Mouse (Mus musculus) embryonic fibroblast, embryonic 13.5 days (primary cell): ENCODE data around the gene Cst3. TPM values are rescaled to one million over a fixed set of nuclear protein-coding genes. Genes with fewer than 3 reads are reported as not detected.

ENCODE experiments used
- H3K27ac ChIP-seq: 2 replicates; pipeline ENCODE4 v1.5.1; 2012; ENCODE audit warnings: low read length, control low read depth, inconsistent platforms; ENCODE audit not compliant: insufficient read depth
- H3K4me1 ChIP-seq: 2 replicates; pipeline ENCODE4 v1.6.1; 2011; ENCODE audit warnings: low read length; ENCODE audit not compliant: control insufficient read depth, insufficient read depth
- H3K4me3 ChIP-seq: 2 replicates; pipeline ENCODE4 v1.5.1; 2011; ENCODE audit warnings: mild to moderate bottlenecking, control low read depth, low read length; ENCODE audit not compliant: insufficient read depth
- CTCF ChIP-seq: IDR thresholded peaks from 2 replicates; pipeline ENCODE4 v1.5.1; 2011; ENCODE audit warnings: mild to moderate bottlenecking, control low read depth, low read length, moderate library complexity, borderline replicate concordance; ENCODE audit not compliant: insufficient read depth
- POLR2A ChIP-seq: IDR thresholded peaks from 2 replicates; pipeline ENCODE4 v1.6.1; 2011; ENCODE audit warnings: low read depth, mild to moderate bottlenecking, control low read depth, low read length, moderate library complexity
- polyA plus RNA-seq: library from polyadenylated mRNA; stranded (reverse); fragments of >200 nt; gene quantifications from 2 replicates; pipeline ENCODE4 v1.2.4, GENCODE M21; 2011; ENCODE audit warnings: low read depth; ENCODE audit not compliant: missing spikeins, insufficient read length

Gene Cst3
- polyA plus RNA-seq, 1 experiment, result 419 TPM

- Histone ChIP-seq H3K4me1 (peaks cover 11% of the 10 kb centered on the region), H3K27ac (no peak overlapping the region; the same call in 1 of the 2 replicates), H3K4me3 (no peak overlapping the region)
- TF ChIP-seq CTCF (no peak), POLR2A (no peak)
Observed at GRCm38 (mm10) chr2:148860993-148861392, 14.5 kb downstream of the Cst3 start.

GRCm38 (mm10) chr2:148857506-148857905, 18.0 kb downstream of the Cst3 start:
- peak overlapping the region; percentile 88 for H3K27ac ChIP-seq
- peaks cover 11% of the 10 kb centered on the region for H3K4me1 ChIP-seq
- TF ChIP-seq POLR2A (no peak), CTCF (no peak)
- no peak overlapping the region for H3K4me3 ChIP-seq

- Histone ChIP-seq H3K27ac (peak overlapping the region; percentile 88), H3K4me3 (no peak overlapping the region), H3K4me1 (peaks cover 11% of the 10 kb centered on the region)
- TF ChIP-seq POLR2A, result no peak
- TF ChIP-seq CTCF, result no peak
Observed at GRCm38 (mm10) chr2:148856630-148857400, 18.7 kb downstream of the Cst3 start.

GRCm38 (mm10) chr2:148851116-148851906, 24.2 kb downstream of the Cst3 start:
- Histone ChIP-seq H3K27ac (no peak overlapping the region), H3K4me1 (peaks cover under 1% of the 10 kb centered on the region; the same call in 1 of the 2 replicates), H3K4me3 (no peak overlapping the region)
- TF ChIP-seq CTCF, result no peak
- no peak for TF ChIP-seq POLR2A

- no peak overlapping the region for H3K27ac ChIP-seq
- H3K4me1 ChIP-seq, result no peaks in the 10 kb centered on the region
- H3K4me3 ChIP-seq, result no peak overlapping the region
- TF ChIP-seq POLR2A, result no peak
- no peak for TF ChIP-seq CTCF
Observed at GRCm38 (mm10) chr2:148839224-148839623, 36.3 kb downstream of the Cst3 start.

- H3K27ac ChIP-seq, result no peak overlapping the region
- H3K4me3 ChIP-seq, result no peak overlapping the region
- no peaks in the 10 kb centered on the region for H3K4me1 ChIP-seq
- TF ChIP-seq POLR2A (no peak), CTCF (no peak)
Observed at GRCm38 (mm10) chr2:148838075-148838777, 37.3 kb downstream of the Cst3 start.

GRCm38 (mm10) chr2:148834912-148835311, 40.6 kb downstream of the Cst3 start, which contains the start of gene Cst9:
Gene Cst9 (plus strand): TSS chr2:148835147.
- Histone ChIP-seq H3K4me3 (no peak within 1 kb of the TSS), H3K27ac (no peak within 1 kb of the TSS), H3K4me1 (no peaks in the 10 kb centered on the region)
- no peak for TF ChIP-seq CTCF
- no peak for TF ChIP-seq POLR2A

- TF ChIP-seq CTCF, result no peak
- no peak for TF ChIP-seq POLR2A
- H3K4me1 ChIP-seq, result no peaks in the 10 kb centered on the region
- H3K4me3 ChIP-seq, result no peak overlapping the region
- H3K27ac ChIP-seq, result no peak overlapping the region
Observed at GRCm38 (mm10) chr2:148825986-148826385, 49.5 kb downstream of the Cst3 start.

Other genes starting within 250 kb of the Cst3 start
- 19.8 and 25.5 TPM in 2 replicates for gene Nxt1, start 203.1 kb downstream of the Cst3 start, polyA plus RNA-seq
- gene Gzf1, start 194.7 kb downstream of the Cst3 start, polyA plus RNA-seq, result 17.8 and 23.5 TPM in 2 replicates
- gene Napb, start 143.2 kb downstream of the Cst3 start, polyA plus RNA-seq, result 2.5 and 2.8 TPM in 2 replicates
- not detected in 2 replicates for gene Cstl1, start 125.3 kb downstream of the Cst3 start, polyA plus RNA-seq
- not detected in 2 replicates for gene Cst11, start 104.2 kb downstream of the Cst3 start, polyA plus RNA-seq
- gene 8030411F24Rik, start 93.7 kb downstream of the Cst3 start, polyA plus RNA-seq, result not detected in 2 replicates
- not detected in 2 replicates for gene Cst12, start 86.3 kb downstream of the Cst3 start, polyA plus RNA-seq
- not detected in 2 replicates for gene Cst8, start 76.9 kb downstream of the Cst3 start, polyA plus RNA-seq
- gene Cst13, start 55.6 kb downstream of the Cst3 start, polyA plus RNA-seq, result not detected in 2 replicates
- not detected in 2 replicates for gene Cst9, start 40.5 kb downstream of the Cst3 start, polyA plus RNA-seq
- gene 9230104L09Rik, start 10.7 kb downstream of the Cst3 start, polyA plus RNA-seq, result not detected in 2 replicates
- gene Gm1330, start 127.6 kb upstream of the Cst3 start, polyA plus RNA-seq, result not detected in 2 replicates
- not detected in 2 replicates for gene Gm10750, start 141.5 kb upstream of the Cst3 start, polyA plus RNA-seq